Mouse (Mus musculus) 3T3-L1 (cell line): ENCODE measurements around the gene Pagr1a.

Experiments used
- DNase-seq: peaks from one replicate; pipeline ENCODE4 v3.0.0-alpha.2; 2015; ENCODE audit warnings: low read depth, low spot score

Gene Pagr1a

DNA sequence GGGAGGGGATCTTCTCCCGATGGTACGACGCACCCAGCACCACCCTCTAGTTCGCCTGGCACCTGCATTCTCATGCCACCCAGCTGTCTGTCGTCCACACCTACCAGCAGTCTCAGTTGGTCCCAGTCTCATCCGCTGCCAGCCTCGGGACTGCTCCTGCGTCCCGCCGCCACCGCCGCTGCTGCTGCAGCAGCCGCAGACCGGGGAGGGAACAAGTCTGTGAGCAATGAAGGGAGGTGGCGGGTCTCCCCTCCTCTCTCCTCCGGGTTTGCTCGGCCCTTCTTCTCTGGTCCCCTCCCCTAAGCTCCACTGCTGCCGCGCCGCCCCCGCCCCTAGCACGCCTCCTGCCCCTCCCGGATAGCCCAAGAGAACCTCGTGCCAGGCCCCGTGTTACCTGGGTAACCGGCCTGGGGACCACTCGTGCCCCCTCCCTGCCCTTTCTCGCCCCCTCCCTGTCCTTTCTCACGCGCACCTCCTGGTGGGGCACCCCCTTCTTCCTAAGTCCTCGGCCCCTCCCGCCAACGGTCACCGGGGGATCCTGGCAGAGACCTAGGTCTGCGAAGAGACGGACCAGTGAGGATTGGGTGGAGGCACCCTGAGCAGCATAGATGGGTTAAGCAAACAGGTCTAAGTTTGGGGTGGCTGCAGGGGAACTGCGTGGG lies 3.9 kb upstream of the Pagr1a start, which contains the start of the genes Gm42742 and Prrt2:
Gene Gm42742 (minus strand): TSS at position 197 of the 662 bp plus-strand sequence.
Gene Prrt2 (minus strand): TSS at position 311 of the 662 bp plus-strand sequence.
- DNase-seq: no peak

DNA sequence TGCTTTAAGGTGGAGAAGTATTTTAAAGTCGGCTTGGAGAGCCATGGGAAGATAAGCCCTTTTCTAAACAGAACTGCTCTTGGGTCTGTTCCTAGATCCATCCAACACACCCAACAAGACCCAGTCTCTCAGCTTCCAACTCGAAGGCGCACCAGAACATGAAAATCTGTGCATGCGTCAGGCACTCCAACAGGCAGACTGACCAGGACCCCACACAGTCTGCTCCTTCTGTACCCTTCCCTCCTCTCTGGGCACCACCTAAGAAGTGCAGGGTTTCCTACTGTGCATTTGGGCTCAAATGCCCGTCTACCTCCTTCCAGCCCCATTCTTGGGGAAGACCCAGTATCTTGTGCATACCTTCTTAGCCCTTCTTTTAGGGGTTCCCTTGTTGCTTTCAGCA lies 3.3 kb upstream of the Pagr1a start:
- no peak for DNase-seq

DNA sequence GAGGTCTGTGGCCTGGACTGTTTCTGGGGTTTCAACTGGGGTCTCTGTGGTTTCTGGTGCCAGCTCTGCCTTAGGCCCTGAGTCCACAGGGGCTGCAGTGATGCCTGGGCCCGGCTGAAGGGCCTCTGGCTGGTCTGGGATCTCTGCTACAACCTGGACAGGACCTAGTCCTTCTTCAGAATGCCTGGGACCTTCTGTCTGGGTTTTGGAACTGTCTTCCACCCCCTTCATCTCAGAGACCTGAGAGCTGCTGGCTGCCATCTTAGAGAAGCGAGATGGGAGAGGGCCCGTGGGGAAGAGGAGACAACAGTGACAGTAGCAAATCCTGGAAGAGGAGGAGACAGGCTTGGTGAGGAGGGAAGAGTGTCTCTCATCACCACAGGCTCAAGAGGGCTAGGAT lies 2.9 kb upstream of the Pagr1a start:
- DNase-seq: no peak

DNA sequence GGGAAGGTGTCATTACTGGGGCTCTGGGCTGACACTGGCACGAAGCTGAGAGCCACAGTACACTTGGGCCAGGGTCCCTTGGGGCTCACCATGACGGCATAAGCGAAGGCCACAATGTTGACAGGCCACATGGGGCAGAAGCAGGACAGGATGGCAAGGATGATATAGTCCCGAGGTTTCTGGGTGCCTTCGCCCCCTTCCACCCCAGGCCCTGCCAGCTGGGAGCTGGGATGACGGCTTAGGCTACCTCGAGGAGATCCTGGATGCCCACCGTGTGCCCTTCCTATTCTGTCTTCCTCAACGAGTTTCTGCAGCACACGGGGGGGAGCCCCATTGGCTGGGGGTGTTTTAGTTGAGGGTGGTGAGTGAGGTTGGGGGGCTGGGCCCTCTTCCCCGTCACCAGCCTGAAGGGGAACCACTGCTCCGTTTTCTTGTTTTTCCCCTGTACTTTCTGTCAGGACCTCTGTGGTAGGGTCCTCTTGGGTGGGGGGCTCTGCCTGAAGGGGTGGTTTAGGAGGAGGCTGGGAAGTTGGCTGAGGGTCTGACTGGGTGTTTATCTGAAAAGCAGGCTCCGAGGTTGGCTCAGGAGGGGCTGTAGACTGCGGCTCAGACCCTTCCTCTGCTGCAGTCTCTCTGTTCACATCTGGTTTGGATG lies 2.3 kb upstream of the Pagr1a start:
- no peak for DNase-seq

DNA sequence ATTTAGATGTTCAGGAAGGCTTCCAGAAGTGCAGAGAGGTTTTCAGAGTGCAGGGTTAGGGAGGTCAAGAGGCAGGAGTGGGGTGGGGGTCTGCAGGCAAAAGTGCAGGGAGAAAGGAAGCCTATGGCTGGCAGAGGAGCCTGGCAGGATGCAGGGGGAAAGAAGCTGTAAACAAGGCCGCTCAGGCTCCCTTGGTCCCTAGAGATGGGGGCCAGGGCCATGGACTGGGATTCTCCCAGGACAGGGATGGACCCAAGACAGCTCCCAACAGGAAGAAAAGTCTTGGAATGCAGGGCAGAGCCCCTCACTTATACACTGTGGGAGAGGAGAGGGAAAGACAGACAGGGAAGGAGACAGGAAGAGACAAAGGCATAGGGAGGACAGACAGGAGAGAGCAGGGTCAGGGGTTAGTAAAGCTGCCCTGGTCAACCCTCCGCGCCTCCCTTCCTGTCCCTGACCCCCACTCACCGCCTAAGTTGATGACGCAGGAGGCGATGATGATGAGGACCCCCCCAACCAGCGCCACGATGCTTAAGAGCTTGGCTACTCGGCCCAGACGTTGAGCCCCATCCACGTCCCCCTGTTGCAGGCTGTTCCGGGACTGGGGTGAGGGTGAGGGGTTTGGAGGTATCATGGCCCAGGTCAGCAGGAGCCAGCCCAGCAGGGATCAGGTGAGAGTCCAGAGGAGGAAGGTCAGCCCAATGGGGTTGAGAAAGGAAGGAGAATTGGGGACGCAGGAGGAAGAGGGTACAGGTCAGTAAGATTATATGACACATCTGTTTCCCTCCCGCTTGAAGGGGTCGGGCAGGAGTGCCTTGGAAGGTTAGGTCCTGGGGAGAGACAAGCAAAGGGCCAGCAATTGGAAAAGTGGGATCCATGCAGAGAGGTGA lies 1.5 kb upstream of the Pagr1a start:
- DNase-seq: no peak

DNA sequence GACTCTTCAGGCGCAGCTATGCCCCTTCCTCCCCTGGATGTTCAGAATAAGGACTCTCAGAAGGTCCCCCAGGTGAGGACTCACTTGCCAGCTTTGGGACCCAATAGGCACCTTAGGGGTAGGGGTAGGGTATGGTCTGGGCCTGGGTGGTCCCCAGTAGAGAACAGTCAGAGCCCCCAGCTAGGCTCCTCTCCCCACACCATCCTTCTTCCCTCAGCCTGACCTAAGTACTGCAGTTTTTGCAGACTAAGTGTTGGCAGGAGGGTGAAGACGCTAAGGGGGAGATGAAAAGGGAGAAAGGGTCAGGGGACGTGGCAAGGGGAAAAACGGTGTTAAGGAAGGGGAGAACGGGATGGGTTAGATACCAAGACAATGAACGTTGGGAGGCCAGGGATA lies 796 bp upstream of the Pagr1a start:
- no peak for DNase-seq

DNA sequence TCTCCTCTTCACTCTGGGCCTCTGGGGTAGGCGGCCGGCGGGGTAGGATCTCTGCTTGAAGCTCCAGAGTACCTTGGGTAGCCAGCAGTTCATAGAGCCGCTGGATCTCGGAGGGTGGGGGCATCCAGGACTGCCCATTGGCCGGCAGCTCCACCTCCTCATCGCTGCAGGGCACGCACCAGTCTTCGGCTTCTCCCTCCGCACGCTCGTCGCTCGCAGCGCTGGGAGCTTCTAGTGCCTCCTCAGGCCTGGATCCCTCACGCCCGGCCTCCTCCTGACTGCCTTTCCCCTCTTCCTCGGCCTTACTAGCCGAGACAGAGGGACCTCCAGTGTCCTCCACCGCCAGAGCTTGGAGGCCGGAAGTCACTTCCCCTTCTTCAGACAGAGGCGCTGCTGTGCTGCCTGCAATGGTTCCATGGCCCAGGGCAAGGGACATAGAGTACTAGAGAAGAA lies 640 bp downstream of the Pagr1a start:
- DNase-seq: peak; percentile 67

DNA sequence TGATC lies 869 bp downstream of the Pagr1a start, which contains the start of gene Pagr1b:
Gene Pagr1b (minus strand): TSS at position 4 of the 5 bp plus-strand sequence.
- no peak for DNase-seq

DNA sequence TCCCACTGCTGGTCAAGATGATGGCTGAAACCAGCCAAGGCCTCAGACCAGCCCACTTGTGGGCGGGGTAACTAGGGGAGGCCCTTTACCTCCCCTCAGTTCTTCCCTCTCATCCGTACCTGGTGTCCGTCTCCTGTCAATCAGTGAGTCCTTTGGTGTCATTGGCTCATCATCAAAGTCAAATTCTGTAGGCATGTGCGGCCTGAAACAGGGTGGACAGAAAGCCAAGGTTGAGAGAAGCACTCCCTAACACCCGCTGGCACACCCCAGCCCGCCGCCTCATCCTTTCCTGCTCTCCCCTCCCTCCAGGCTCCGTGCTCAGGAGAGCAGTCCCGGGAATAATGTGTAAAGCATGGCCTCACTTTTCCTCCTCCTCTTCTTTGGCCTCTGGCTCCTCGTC lies 1.1 kb downstream of the Pagr1a start:
- DNase-seq: peak; percentile 80

DNA sequence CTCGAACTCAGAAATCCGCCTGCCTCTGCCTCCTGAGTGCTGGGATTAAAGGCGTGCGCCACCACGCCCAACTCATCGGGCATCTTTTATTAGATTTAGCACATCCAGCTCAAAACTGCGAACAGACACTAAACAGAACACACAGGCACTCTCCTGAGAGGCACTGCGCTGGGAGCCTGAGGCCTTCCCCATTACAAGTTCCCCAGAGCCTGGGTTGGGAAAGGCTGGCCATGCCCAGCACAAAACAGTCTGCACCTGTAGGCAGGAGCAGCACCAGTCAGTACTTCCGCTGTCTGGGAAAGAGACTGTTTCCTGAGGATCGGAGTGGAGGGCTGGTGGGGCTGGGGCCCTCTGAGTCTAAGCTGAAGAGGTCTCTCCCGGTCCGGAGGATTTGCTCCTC lies 2.2 kb downstream of the Pagr1a start:
- DNase-seq: no peak

DNA sequence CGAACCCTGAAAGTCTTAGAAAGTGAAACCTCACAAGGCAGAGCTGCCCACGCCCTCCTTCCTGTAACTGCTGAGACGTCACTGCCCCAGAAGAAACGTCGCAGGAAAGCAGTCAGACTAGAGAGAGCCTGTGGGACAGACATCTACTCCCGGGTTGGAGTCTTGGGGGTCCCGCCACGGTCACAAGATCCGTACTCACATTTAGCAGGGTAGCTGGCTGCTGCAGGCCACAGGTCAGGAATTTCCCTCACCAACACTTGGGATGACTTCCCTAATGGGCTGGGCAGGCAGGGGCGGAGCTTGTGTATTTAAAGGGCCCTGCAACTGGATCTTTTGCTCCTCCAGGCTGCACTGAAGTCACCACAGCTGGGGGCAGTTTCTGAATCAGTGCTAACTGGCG lies 2.8 kb downstream of the Pagr1a start, which contains the start of gene Mvp:
Gene Mvp (minus strand): TSS at position 302 of the 400 bp plus-strand sequence.
- peak; percentile 78 for DNase-seq

DNA sequence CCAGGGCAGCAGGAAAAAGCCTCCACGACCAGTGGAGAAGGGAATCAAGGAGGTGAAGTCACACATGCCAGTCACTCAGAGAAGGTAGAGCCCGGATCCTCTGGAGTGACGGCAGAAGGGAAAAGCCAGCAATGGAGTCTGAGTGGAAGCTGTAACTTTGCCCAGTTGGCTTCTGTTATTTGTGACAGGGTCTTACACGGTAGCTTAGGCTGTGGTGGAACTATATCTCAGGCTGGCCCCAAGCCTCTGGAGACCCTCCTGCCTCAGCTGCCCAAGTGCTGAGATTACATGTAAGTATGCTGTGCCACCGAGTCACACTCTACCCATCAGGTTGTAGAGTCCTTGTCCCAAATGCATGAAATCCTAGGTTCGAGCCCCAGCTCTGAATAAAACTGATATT lies 3.8 kb downstream of the Pagr1a start:
- DNase-seq: no peak

DNA sequence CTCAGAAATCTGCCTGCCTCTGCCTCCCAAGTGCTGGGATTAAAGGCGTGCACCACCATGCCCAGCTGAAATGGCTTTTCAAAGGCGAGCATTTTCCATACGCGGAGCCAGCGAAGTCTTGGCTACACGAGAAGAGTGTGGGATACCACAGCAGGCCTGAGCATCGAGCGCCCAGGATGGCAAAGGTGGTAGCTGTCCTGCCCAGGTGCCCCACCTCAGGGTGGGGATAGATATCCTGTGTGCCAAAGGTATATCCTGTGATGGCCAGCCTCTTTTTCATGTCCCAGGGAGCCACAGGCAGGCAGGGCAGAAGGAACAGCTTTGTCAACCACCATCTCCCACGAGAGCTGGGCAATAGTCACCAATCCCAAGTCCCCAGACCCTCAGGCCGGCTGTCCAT lies 4.3 kb downstream of the Pagr1a start:
- no peak for DNase-seq

DNA sequence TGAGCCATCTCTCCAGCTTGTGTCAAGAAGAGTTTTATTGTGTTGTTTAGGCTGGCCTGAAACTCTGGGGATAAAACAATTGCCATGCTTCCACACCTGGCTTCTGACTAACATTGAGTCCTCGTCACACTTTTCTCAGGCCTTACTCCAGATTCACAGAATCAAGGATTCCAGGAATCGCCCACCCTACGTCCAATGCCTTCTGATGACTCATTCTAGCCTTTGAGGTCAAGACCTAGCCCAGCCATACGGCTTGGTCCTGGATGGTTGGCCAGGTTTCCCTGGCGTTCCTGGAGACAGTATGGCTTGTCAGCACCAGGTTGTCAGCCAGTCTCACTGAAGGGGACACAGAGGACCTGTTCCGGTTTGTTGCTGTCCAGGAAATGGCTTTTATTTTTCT lies 4.8 kb downstream of the Pagr1a start:
- peak; percentile 30 for DNase-seq

DNA sequence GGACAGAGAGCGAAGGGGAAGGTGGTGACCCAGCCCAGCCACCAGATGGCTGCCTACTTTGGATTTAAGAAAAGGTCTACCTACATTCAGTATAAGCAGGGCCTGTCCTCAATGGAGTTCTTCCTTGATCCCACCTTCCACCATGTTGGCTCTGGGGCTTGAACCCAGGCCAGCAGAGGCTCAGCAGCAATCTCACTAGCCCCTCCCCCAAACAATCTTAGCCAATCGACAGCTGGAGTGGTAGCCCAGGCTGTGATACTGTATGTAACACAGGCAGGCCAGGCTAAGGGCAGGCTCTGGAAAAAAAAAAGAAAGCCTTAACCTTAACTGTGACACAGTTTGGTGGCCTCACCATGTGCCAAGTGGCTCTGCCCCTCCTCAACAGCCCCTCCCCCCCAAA lies 5.4 kb downstream of the Pagr1a start:
- no peak for DNase-seq

DNA sequence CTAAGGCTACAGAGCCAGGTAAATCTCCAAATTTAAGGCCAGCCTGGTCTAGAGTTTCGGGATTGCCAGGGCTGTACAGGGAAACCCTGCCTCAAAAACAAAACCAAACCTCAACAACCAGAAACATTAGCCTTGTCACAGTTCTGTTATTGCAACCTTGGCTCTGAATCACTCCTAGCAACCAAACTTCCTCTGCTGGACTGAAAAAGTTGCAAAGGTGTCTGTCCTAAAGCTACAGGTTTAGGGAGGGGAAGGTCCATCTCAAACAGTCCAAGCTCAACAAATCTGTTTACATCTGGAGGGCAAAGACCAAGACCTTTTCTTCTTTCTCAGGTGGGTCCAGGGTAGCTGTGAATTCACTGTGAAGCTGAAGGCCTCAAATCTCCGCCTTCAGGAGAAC lies 6.1 kb downstream of the Pagr1a start:
- DNase-seq: no peak

DNA sequence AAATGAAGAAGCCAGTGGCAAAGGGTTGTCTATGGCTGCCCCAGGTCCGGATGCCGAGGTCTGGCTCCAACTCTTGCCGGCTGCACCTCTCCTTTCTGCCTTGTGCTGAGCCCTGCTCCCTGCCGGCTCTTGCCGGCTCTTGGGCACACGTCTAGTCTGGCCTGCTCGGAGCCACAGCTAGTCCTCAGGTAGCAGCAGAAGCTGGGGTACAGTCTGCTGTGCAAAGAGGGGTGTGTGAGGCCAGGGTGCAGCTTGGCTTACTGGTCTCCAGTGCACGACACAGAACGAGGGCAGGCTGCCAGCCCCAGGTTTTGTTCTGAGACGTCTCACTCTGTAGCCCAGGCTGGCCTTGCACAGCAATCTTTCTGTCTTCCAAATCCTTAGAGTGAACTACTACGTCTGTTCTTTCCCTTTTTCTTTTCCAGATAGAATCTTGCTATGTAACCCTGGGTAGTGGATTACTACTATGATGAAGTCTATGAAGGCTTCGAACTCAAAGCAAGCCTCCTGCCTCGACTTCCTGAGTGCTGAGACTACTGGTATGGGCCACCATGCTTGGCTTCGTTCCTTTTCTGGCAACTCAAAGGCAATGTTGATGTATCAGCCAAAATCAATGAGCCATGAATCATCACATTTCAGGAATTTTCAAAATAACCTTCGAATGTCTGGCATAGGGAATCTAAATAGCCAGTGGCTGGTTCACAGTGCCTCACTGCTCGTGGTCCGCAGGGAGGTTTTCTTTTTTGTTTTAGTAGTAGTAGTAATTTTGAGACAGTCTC lies 7.7 kb downstream of the Pagr1a start:
- no peak for DNase-seq

DNA sequence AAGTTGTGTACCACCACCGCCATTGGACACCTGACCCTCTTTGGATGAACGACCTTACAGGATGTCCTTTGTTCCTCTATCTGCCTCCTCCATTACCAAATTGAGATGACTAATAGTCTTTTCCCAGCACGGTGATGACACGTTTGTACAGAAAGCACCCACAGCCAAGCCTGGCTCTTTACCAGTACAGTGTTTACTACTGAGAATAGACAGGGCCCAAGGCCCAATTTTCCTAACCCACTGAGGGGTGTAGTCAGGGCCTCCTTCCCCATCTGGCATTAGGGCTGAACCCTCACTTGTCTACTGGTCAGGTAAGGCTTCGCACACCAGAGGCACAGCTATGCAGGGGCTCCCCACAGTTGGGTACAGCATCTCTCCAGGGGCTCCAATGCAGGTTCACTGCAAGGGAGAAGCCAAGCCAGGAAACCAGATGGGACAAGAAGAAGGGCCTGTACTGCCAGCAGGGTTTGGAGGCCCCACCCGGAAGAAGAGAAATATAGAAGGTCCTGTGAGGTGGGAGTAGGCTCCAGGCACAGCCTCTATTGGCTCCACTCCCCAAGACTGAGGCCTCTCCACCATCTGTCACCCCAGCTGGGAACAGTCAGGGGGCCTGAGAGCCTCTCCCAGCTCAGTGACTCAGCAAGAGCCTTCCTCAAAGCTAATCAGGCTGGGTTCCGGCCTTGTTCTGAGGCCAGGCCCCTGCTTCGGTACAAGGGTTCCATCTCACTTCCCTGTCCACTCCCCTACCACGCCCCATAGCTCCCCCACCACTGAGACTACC lies 8.7 kb downstream of the Pagr1a start:
- DNase-seq: peak; percentile 82

DNA sequence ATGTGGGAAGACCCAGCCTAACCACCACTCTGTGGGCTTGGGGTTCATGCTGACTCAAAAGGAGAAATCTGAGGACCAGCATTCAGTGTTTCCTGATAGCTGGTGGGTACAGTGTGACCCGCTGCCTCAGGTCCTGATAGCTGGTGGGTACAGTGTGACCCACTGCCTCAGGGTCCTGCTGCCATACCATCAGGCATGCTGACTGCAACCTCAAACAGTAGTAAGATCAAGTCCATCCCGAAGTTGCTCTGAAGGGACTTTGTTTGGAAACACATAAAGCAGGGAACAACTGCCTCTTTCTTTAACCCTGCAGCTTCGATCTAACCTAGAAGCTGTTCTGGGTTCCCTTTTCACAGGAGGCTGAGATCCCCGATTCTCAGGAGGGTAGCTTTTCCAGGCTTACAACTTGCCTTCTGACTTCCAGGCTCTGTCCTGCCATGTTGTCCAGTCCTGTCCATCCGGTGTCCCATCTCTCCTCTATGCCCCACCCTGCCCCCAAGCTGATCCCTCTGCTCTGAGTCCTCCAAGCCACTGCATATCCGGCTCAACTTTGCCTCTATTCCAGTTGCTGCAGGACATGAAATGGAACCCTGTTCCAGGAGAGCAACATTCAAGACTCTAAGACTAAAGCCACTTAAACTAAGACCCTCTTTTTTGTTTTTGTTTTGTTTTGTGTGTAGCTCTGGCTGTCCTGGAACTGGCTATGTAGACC lies 9.7 kb downstream of the Pagr1a start:
- DNase-seq: no peak

DNA sequence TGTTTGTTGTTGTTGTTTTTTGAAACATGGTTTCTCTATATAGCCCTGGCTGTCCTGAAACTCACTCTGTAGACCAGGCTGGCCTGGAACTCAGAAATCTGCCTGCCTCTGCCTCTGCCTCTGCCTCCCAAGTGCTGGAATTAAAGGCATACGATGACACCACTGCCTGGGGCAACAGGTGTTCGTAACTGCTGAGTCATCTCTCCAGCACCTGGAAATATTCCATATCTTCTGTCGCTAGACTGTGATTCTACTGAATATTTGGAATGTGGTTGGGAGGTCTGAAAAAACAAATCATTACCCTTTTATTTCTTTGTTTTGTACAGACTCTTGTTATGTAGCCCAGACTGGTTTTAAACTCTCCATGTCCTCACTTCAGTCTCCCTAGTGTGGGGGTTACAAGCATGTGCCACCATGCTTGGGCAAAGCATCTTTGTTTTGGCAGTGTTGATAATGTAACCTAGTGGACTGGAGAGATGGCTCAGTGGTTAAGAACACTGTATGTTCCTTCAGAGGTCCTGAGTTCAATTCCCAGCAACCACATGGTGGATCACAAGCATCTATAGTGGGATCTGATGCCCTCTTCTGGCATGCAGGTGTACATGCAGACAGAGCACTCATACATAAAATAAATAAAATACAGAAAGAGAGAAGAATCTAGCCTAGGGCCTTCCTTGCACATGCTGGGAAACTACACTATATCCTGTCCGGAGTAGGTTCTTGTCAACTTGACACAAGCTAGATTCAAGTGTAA lies 12.9 kb downstream of the Pagr1a start:
- no peak for DNase-seq
